Mouse (Mus musculus): ENCODE measurements around the gene Agr3. TPM values are rescaled to one million over a fixed set of nuclear protein-coding genes. Genes with fewer than 3 reads are reported as not detected.

Agr3 gene
- polyA plus RNA-seq (2012; rRNA removed) = 0.19 and 0.70 TPM in 2 replicates

DNA sequence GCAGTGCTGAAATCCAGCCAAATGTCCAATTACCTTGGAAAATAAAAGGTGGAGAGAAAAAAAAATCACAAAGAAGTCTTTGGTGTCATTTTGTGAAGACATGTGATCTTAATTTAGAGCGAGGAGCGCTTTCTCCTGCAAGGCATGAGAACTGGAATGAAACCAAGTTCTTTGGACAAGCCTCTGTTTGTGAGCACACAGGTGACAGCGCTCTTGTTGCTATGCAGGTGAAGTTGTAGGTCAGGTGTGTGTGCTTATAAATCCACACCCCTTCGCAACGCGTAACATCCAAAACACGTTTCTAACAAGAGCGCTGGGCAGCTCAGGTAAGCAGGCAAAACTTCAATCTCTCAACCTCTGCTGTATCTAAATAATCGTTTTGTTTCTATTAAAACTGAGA, at the start of gene Agr3:
Gene Agr3 (plus strand): TSS at position 219 of the 400 bp plus-strand sequence.
- DNase-seq (ENCODE audit: low read depth) = no peak

DNA sequence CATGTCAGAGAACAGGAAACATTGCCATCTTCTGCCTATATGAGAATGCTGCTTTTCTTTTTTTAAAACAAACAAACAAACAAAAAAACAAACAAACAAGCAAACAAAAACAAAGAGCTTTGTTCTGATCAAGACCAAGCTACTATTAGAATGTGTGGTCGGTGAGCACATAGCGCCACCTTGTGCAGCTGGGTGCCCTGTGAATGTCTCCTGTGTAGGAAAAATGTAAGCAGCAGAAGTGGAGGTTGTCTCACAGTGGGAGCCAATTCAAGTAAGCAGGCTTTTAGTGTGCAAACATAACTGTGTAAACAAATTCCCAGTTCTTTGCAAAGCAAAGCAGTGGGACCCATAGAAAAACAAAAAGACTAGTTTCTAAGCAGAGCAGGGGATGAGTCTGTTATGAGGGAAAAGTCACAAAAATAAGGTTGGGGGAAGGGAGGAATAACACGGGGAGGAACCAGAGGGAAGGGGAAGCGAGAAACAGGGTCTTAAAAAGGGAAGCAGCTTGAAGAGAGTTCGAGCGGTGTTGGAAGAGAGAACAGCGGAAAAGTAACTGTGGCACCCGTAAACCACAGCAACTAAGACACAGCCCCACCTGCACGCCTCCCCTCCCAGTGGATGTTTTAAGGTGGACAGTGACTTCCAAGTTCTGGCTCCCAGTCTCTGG, 40.4 kb upstream of the Agr3 start:
- no peak for DNase-seq (ENCODE audit: low read depth)

DNA sequence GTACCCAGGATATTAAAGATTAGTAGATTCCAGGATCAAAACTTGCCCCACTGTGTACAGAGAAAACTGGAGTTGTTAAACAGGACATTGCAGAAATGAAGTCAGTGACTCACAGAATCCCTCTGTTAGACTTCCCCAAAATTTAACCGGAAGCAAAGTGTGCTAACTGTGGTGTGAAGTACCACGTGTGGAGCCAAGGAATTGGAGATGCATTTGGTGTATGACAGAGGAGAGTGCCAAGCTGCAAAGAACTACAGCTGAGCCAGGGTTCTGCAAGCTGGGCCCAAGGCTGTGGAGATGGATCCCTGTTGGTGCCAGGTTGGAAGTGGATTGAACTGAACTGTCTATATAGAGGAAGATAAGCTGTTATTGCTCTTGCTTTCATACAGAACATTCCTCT, 36.0 kb upstream of the Agr3 start:
- no peak for DNase-seq (ENCODE audit: low read depth)

DNA sequence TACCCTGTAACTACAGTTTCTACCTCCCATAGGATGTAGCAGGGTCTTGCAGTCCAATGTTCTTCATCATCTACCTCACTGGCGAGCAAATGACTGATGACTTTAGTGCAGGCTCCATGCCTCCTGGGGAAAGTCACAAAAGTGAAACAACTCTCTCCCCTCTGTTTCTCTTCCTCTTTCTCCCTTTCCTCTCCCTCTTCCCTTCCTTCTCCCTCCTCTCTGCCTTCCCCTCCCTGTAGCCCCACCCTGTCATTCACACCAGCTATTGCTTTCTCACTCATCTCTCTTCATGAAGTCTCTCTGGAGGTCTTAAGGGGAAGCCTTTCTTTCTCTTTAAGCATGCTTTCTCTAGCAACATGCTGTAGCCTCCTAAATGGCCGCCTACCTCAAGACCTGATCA, 34.7 kb upstream of the Agr3 start:
- no peak for DNase-seq (ENCODE audit: low read depth)

DNA sequence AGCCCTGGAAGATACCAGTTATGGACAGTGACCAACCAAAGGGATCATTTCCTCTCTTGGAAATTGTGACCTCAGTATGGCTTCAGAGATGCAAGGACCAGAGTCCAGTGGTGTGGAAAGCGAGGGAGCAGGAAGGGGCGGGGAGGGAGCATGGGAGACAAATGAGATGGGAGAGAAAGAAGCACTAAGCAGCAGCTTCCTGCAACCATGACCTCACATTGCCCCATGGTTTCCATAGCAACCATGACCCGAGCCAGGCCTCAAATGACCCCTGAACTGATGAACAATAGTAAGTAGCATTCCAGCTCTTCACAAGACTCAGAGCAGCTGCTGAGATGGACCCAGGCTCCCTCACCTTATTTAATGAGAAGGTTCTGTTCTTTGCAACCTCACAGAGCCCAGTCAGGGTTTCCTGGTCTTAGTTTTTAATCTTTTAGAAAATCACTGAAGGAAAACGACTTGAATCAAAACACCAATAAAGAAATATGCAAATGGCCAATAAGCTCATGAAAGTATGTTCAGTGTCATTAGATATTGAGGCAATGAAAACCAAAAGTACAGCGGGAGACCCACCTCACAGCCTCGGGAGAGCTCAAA, 31.0 kb upstream of the Agr3 start:
- no peak for DNase-seq (ENCODE audit: low read depth)

DNA sequence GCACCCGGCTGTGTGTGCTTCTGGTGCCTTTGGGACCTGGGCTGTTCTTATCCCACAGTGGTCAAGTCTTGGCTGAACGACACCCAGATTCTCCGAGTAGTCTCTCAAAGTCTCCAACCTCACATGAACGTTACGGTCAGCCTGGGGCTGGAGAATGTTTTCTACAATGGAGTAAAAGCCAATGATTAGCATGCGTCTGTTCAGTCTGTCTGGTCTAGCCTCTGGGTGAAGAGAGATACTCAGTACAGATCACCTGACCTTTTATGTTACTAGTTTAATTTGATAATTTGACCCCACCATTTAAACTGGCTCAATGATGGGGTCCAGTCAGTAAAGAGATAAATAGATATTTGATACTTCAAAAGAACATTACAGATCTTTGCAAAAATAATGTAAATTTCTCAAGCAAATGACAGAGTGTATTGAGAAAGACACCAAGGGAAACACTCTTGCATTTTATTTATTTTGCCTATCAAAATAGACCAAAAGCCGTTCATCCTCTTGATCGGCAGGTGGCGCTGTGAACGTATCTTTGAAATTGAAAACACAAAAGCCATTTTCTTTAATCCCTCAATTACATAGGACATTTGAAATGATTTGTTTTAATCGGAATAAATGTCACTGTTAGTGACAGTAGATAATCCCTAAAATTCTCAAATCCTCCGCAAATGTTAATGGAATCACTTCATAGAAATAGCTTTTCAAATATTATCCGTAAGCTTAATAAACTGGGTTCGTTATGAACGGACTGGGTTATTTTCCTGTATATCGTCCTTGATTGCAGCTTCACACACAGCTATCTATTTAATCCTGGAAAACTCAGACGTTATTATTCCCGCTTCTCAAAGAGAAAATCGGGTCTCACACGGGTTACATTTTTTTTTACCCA, 29.3 kb upstream of the Agr3 start:
- no peak for DNase-seq (ENCODE audit: low read depth)

DNA sequence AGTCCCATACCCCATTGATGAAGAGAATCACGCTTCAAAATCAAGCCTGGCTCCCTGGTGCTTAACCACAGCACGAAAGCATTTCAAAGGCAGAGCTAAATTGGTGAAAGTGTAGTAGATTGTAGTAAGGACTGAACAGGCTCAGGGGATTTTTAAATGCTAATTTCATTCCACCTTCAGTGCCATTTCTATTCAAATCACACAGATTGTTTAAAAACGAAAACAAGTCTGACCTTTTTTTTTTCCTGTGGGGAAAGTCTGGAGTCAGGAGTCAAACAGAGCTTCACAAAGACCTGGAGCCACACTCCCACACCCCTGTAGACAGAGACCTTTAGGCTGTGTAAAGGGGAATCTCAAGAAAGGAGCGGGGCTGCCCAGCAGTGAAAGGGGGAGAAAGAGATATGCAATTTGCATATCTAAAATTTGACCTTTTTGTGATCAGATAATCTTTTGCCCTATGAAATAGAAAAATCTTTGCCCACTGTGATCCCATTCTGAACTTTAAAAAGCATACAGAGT, 28.6 kb upstream of the Agr3 start:
- no peak for DNase-seq (ENCODE audit: low read depth)

DNA sequence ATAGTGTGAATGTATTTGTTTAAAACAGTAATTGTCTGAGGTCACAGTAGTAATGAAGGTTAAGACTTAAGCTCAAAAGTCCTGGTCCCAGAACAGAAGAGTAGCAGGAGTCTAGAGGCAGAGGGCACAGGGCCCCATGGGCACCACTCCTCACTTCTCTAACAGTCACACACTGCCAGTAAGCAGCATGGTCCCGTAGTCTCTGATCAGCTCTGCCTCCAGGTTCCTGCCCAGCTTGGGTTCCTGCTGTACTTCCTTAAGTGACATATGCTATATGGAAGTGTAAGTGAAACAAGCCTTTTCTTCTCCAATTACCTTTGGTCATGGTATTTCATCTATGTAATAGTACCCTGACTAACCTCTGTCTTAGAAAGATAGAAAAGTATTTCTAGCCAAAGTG, 14.8 kb upstream of the Agr3 start:
- no peak for DNase-seq (ENCODE audit: low read depth)

DNA sequence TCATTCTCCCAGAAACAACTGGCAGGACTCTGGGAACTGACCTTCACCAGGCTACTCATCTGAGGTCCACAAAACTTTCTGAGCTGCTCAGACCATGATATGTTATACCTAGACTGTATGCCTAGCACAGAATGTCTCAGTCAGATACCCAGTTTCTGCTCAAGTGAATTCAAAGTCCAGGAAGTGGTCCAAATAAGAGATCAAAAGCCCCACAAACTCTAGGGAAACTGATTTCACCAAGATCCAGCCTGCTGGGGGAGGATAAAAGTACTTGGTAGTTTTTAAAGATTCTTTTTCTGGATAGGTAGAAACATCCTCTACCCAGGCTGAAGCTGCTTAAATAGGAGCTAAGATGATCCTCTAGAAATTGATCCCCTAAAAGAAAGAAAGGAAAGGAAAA, 9.6 kb upstream of the Agr3 start:
- no peak for DNase-seq (ENCODE audit: low read depth)

DNA sequence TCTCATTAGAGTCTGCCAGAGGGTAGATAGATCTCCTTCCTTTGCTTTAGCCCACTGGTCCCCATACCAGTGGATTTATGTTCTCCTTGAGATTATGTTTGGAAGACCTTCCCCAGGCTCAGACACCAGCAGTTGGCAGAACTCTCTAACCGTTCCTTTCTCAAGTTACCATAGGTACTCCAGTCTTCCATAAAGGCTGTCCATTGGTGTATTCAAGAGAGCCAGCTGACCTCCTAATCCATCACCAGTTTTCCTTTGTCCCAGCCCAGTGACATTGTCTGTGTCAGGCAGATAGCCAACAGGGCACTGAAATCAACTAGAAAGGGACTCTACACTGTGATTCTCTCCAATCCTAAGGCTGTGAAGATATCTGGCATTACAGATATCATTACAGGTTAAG, 9.0 kb upstream of the Agr3 start:
- DNase-seq (ENCODE audit: low read depth) = no peak

DNA sequence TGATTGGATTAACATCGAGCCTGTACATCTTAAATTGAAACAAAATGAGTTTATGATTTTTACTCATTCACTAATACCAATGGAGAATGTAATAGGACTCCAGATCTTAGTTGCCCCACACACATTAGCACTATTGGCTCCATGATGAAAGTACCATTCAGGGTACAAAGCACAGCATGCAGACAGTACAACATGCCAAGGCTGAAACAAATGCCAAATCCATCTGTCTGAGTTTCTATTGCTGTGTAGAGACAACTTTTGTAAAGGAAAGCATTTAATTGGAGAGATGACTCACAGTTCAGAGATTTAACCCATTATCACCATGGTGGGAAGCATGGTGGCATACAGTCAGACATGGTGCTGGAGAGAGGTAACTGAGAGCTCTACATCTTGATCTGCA, 7.4 kb upstream of the Agr3 start:
- no peak for DNase-seq (ENCODE audit: low read depth)

DNA sequence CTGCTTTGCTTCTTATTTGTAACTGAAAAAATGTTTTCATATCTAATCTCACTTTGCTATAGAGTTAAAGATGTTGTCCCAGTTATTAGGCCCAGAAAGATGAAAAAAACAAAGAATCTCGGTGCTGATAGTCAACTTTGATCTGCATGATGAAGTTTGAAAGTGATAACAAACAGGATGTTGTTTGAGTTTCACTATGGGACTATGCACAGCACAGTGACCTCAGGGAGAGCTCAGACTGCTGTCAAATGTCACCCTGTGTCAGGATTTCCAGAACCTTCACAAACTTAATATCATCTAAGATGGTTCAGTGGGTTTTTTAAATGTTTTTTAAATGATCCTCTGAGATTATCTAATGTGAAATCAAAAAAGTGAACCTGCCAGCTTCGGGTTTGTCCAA, 2.4 kb downstream of the Agr3 start:
- no peak for DNase-seq (ENCODE audit: low read depth)

DNA sequence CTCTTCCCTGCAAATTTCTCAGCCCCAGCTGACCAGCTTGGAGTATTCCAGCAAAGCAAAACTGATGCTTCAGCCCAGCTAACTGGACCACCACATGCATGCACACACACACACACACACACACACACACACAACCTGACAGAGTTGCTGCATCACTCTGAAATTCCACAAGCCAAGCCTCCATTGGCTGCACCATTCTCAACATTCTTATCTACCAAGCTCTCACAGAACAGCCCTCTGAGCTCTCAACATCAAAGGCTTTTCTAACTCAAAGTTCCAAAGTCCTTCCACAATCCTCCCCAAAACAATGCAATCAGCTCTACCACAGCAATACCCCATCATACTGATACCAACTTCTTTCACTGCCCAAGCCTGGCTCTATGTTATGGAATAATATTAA, 7.4 kb downstream of the Agr3 start:
- DNase-seq (ENCODE audit: low read depth) = no peak

DNA sequence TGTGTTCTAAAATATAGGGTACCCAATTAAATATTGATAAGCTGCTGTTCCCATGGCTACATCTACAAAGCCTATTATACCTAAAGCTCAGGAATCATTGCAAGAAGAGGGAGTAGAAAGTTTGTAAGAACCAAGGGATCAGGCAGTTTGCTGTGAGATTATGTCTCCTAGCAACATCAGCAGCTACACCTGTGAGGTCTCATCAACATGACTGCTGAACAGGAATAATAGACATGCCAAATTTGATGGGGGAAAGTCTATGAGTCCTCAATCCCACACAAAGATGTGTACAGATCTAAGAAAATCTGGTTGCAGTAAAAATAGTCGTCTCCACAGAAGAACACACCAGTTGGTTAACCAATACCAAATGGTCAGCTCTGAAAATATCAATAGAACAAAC, 26.3 kb downstream of the Agr3 start:
- no peak for DNase-seq (ENCODE audit: low read depth)

DNA sequence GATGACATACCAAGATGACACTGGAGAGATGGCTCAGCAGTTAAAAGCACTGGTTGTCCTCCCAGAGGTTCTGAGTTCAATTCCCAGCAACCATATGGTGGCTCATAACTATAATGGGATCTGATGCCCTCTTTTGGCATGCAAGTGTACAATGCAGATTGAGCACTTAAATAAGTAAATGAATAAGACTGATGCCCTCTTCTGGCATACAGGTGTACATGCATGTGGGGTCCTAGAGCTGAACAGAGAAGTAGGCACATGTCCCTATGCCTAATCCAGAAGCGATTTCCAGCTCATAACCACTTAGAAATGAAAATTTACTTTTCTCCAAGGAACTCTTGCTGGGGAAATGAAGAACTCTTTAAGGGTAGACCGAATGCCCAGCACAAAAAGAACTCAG, 31.8 kb downstream of the Agr3 start:
- no peak for DNase-seq (ENCODE audit: low read depth)

DNA sequence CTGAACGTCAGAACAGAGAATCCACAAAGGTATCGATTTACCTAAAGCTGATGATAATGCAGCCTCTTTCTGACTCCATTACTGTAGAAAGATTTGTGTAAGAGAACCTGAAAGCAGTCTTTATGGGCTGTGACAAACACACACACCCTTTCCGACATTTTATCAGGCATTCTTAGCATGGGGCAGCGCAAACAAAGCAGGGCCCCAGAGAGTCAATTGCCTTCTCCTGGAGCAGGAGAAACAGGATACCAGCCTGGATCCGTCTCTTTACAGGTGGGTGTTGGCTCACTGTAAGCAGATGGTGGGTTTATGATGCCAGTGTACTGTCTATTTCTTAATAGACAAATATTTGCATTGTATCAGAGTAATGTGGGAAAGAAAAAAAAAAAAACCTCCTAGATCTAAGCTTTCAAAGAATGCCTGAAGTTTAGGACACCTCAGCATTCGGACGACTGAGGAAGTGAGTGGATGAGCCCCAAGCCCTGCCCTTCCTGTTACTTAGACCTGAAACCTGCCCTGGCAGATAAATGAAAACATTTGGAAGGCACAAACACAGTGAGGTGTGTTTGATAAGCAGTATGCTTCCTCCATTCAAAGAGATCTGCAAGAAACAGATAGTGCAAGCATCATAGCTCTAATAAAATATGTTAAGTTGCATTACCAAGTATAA, 40.8 kb downstream of the Agr3 start:
- DNase-seq (ENCODE audit: low read depth) = no peak

DNA sequence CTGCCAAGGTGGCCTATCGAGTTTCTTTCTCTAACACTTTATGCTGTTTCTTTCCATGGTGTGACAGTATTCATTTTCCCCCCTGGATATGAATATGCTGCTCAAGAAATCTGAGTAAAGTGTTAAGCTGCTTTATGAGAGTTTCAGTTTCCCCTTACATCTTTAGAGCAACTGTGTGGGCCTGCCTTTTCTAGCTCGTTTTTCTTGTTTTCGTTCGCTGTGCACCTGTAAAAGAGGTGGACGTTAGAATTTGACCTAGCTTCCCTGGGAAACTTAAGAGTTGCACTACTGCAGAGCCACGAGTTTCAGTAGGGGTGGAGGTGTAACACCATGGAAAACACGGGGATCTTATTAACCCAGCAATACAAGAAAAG, 41.3 kb downstream of the Agr3 start:
- no peak for DNase-seq (ENCODE audit: low read depth)

DNA sequence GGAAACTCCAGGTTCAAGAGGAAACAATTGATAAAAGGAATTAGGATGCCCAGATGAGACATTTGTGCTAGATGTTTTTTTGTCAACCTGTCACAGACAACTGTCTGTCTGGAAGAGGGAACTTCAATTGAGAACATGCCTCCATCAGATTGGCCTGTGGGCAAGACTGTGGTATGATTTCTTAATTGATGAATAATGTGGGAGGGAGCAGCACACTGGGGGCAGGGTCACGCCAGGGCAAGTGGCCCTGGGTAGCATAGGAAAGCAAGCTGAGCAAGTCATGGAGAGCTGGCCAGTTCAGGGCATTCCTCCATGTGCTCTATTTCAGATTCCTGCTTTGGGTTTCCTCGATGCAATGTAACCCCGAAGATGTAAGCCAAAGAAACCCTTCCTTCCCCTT, 50.5 kb downstream of the Agr3 start:
- DNase-seq (ENCODE audit: low read depth) = no peak

DNA sequence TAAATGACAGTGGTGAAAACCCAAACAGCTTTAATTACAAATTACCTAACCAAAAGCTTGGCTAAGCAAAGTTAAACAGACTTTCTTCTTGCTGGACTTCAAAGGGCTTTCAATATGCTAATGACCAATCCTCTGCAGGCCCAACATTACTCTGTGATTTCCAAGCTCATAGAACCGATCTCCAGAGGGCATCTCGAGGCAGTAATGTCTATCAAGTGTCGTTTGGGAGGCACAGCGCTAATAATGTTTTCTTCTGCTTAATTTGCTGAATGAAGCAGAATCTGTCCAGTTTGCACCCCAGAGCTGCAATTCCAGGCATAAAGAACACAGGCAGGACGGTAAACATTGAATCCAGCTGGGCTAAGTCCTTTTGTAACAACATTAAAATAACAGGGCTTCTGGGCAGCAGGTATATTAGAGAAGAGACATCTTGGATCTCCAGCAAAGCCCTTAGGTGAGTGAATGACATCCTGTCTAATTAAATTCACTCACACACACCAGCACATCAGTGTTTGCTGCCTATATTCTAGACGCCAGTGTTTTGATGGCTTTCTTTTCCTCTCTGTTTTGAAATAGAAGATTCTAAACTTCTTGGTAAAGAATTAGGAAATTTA, 52.3 kb downstream of the Agr3 start:
- no peak for DNase-seq (ENCODE audit: low read depth)

DNA sequence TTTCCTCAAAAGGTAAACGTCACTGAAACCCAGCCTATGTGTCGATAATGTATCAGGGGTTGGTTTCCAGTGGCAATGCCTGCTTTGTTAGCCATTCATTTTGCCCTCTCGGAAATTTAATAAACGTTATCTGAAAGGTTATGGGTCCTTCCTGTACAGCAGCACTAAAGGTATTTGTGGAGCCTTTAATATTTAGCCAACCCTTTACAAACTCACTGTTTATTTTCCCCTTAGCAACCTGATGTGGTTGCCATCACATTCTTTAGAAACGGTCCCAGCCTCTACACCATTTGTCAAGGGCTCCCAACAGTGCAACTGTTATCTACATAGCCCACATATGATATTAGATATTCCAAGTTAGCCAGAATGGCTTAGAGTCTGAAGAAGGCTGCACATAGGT, 54.2 kb downstream of the Agr3 start:
- no peak for DNase-seq (ENCODE audit: low read depth)

DNA sequence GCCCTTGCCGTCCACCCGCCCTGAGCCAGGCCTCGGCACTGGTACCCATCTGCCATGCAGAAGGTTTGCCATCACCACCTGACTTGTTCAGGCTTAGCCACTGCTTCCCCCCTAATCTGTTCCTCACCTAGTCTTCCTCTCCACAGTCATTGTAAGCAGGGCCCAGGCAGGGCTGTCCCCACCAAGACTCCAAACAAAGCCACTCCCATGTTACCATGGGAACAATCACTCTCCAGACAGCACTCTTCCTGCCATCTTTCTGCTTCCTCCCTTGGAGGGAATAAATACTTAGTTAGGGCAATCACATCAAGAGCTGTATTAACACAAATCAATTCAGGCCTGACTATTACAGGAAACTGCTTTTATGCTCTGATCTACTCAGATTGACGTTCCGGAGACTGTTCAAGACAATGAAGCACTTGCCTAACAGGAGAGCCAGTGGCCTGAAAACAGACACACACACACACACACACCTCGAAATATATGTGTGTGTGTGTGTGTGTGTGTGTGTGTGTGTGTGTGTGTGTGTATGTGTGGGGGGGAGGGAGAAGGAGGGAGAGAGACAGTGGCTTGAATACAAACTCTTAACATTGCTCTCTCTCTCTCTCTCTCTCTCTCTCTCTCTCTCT, 56.4 kb downstream of the Agr3 start:
- DNase-seq (ENCODE audit: low read depth) = no peak

Data from gonadal fat pad, adult 2 months (tissue).